Mouse (Mus musculus): ENCODE results near the gene Fam117a. TPM values are rescaled to one million over a fixed set of nuclear protein-coding genes. Genes with fewer than 3 reads are reported as not detected.

Gene Fam117a
- polyA plus RNA-seq, 1 experiment, result 15.6 TPM

GRCm38 (mm10) chr11:95415931-95416330, 79.1 kb downstream of the Fam117a start:
- Histone ChIP-seq H3K4me1 (ENCODE audit: control insufficient read depth, insufficient read depth, insufficient read length, low read length) (peaks cover 2% of the 10 kb centered on the region), H3K4me3 (ENCODE audit: low read depth, low read length) (no peak overlapping the region), H3K27me3 (ENCODE audit: control insufficient read depth, insufficient read depth, low read length) (no peaks in the 10 kb centered on the region), H3K36me3 (ENCODE audit: control insufficient read depth, insufficient read depth, low read length) (peaks cover 5% of the 10 kb centered on the region; the same call in 1 of the 2 replicates), H3K27ac (ENCODE audit: insufficient read depth, low read depth, low read length) (no peak overlapping the region)
- TF ChIP-seq POLR2A (IDR thresholded peaks at IDR 0.05; ENCODE audit: low read depth, low read length), result no peak
- TF ChIP-seq CTCF (IDR thresholded peaks at IDR 0.05; ENCODE audit: extremely low read depth, insufficient read length, insufficient replicate concordance, low read depth, low read length), result no peak

- H3K27ac ChIP-seq (ENCODE audit: insufficient read depth, low read depth, low read length), result no peak overlapping the region
- H3K4me1 ChIP-seq (ENCODE audit: control insufficient read depth, insufficient read depth, insufficient read length, low read length), result peaks cover 2% of the 10 kb centered on the region
- peaks cover 5% of the 10 kb centered on the region; the same call in 1 of the 2 replicates for H3K36me3 ChIP-seq (ENCODE audit: control insufficient read depth, insufficient read depth, low read length)
- TF ChIP-seq POLR2A (IDR thresholded peaks at IDR 0.05; ENCODE audit: low read depth, low read length) (no peak), CTCF (IDR thresholded peaks at IDR 0.05; ENCODE audit: extremely low read depth, insufficient read length, insufficient replicate concordance, low read depth, low read length) (no peak)
- no peaks in the 10 kb centered on the region for H3K27me3 ChIP-seq (ENCODE audit: control insufficient read depth, insufficient read depth, low read length)
- 68% methylated on average over 5 of the region's 5 CpGs for WGBS
- H3K4me3 ChIP-seq (ENCODE audit: low read depth, low read length), result no peak overlapping the region
These were observed 80.5 kb downstream of the Fam117a start for GRCm38 (mm10) chr11:95417341-95417740.

GRCm38 (mm10) chr11:95420880-95421435, 84.1 kb downstream of the Fam117a start:
- WGBS, result 57% methylated on average over 2 of the region's 2 CpGs
- Histone ChIP-seq H3K27ac (ENCODE audit: insufficient read depth, low read depth, low read length) (no peak overlapping the region), H3K27me3 (ENCODE audit: control insufficient read depth, insufficient read depth, low read length) (no peaks in the 10 kb centered on the region), H3K4me3 (ENCODE audit: low read depth, low read length) (no peak overlapping the region), H3K36me3 (ENCODE audit: control insufficient read depth, insufficient read depth, low read length) (peaks cover 6% of the 10 kb centered on the region), H3K4me1 (ENCODE audit: control insufficient read depth, insufficient read depth, insufficient read length, low read length) (peaks cover 2% of the 10 kb centered on the region)
- no peak for TF ChIP-seq CTCF (IDR thresholded peaks at IDR 0.05; ENCODE audit: extremely low read depth, insufficient read length, insufficient replicate concordance, low read depth, low read length)
- TF ChIP-seq POLR2A (IDR thresholded peaks at IDR 0.05; ENCODE audit: low read depth, low read length), result no peak

GRCm38 (mm10) chr11:95423505-95423904, 86.7 kb downstream of the Fam117a start:
- H3K27me3 ChIP-seq (ENCODE audit: control insufficient read depth, insufficient read depth, low read length), result no peaks in the 10 kb centered on the region
- WGBS, result 87% methylated on average over 3 of the region's 3 CpGs
- H3K27ac ChIP-seq (ENCODE audit: insufficient read depth, low read depth, low read length), result no peak overlapping the region
- peaks cover 2% of the 10 kb centered on the region; the same call in 1 of the 2 replicates for H3K4me1 ChIP-seq (ENCODE audit: control insufficient read depth, insufficient read depth, insufficient read length, low read length)
- no peak overlapping the region for H3K4me3 ChIP-seq (ENCODE audit: low read depth, low read length)
- TF ChIP-seq CTCF (IDR thresholded peaks at IDR 0.05; ENCODE audit: extremely low read depth, insufficient read length, insufficient replicate concordance, low read depth, low read length) (no peak), POLR2A (IDR thresholded peaks at IDR 0.05; ENCODE audit: low read depth, low read length) (no peak)
- H3K36me3 ChIP-seq (ENCODE audit: control insufficient read depth, insufficient read depth, low read length), result peaks cover 3% of the 10 kb centered on the region; the same call in 1 of the 2 replicates

GRCm38 (mm10) chr11:95431344-95431743, 94.5 kb downstream of the Fam117a start:
- Histone ChIP-seq H3K4me1 (ENCODE audit: control insufficient read depth, insufficient read depth, insufficient read length, low read length) (peaks cover 3% of the 10 kb centered on the region; the same call in 1 of the 2 replicates), H3K36me3 (ENCODE audit: control insufficient read depth, insufficient read depth, low read length) (peaks cover 2% of the 10 kb centered on the region; the same call in 1 of the 2 replicates), H3K27me3 (ENCODE audit: control insufficient read depth, insufficient read depth, low read length) (no peaks in the 10 kb centered on the region), H3K27ac (ENCODE audit: insufficient read depth, low read depth, low read length) (no peak overlapping the region), H3K4me3 (ENCODE audit: low read depth, low read length) (no peak overlapping the region)
- no peak for TF ChIP-seq CTCF (IDR thresholded peaks at IDR 0.05; ENCODE audit: extremely low read depth, insufficient read length, insufficient replicate concordance, low read depth, low read length)
- TF ChIP-seq POLR2A (IDR thresholded peaks at IDR 0.05; ENCODE audit: low read depth, low read length), result no peak
- 34% methylated on average over 2 of the region's 2 CpGs for WGBS

Other genes starting within 250 kb of the Fam117a start
- gene Dlx3, start 216.9 kb upstream of the Fam117a start, polyA plus RNA-seq (2012; rRNA removed), result 0.13 and 0.33 TPM in 2 replicates
- not detected in 2 replicates for gene Dlx4, start 190.8 kb upstream of the Fam117a start, polyA plus RNA-seq (2012; rRNA removed)
- 0.24 TPM in 1 of 2 replicates, not detected in the other for gene Tac4, start 75.5 kb upstream of the Fam117a start, polyA plus RNA-seq (2012; rRNA removed)
- gene Kat7, start 26.8 kb upstream of the Fam117a start, polyA plus RNA-seq (2012; rRNA removed), result 9.6 and 19.4 TPM in 2 replicates
- gene Slc35b1, start 47.7 kb downstream of the Fam117a start, polyA plus RNA-seq (2012; rRNA removed), result 81.9 and 151 TPM in 2 replicates
- 23.1 and 65.9 TPM in 2 replicates for gene Spop, start 77.1 kb downstream of the Fam117a start, polyA plus RNA-seq (2012; rRNA removed)
- 0.23 and 0.61 TPM in 2 replicates for gene Nxph3, start 177.6 kb downstream of the Fam117a start, polyA plus RNA-seq (2012; rRNA removed)

All from small intestine, adult 2 months (tissue).